Mouse (Mus musculus): ENCODE results near the gene Arid2.

DNA sequence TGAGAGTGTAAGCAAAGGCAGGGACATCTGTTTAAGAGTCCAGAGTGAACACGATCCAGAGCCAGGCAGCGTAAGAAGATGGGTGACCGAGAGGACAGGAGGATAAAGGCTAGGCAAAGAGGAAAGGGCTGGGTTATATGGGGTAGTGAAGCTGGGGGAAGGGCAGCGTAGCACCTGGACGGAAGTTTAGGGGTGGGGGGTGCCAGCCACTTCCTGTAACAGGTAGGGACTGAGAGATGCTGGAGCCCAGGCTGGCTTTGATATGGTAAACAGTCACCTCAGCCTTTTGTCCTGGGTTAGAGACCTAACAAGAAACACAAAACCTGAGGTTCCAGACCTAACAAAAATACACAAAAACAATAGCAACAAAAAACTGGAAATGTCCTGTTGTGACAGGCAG, 29.5 kb upstream of the Arid2 start:
- TF ChIP-seq CTCF (conservative IDR thresholded peaks at IDR 0.05 in 1 of 2, IDR thresholded peaks at IDR 0.05 in 1 of 2; ENCODE audit: low read depth in 2 of 2, low read length in 2 of 2) (no peak), TBP (conservative IDR thresholded peaks at IDR 0.05; ENCODE audit: low read depth, low read length) (no peak), ZKSCAN1 (IDR thresholded peaks at IDR 0.05; ENCODE audit: borderline replicate concordance, low read depth, low read length) (no peak), POLR2A (IDR thresholded peaks at IDR 0.05; ENCODE audit: low read depth, low read length) (no peak), ZNF384 (IDR thresholded peaks at IDR 0.05; ENCODE audit: low read depth, low read length) (no peak)
